Mouse (Mus musculus) spleen, adult 2 months (tissue): Measurements from ENCODE around the gene Ltbp2. TPM values are rescaled to one million over a fixed set of nuclear protein-coding genes. Genes with fewer than 3 reads are reported as not detected.

Experiments used
- DNase-seq, 2 experiments: peaks; one replicate each; pipeline versions ENCODE4 v3.0.0 to v3.0.0-alpha.2; 2012 to 2021; ENCODE audit warnings: low spot score in 2 of 2, low read depth in 1 of 2
- H3K27ac ChIP-seq: fragments of 200-500 bp; 2 replicates; pipeline ENCODE4 v1.5.1; 2012; ENCODE audit warnings: low read length, inconsistent platforms; ENCODE audit not compliant: insufficient read depth
- H3K27me3 ChIP-seq: fragments of 200-500 bp; 2 replicates; pipeline ENCODE4 v1.6.1; 2012; ENCODE audit warnings: mild to moderate bottlenecking, moderate library complexity, low read length, inconsistent platforms; ENCODE audit not compliant: control insufficient read depth, insufficient read depth
- H3K36me3 ChIP-seq: fragments of 200-500 bp; 2 replicates; pipeline ENCODE4 v1.6.1; 2012; ENCODE audit warnings: mild to moderate bottlenecking, low read length, inconsistent platforms; ENCODE audit not compliant: control insufficient read depth, insufficient read depth
- H3K4me1 ChIP-seq: fragments of 200-500 bp; 2 replicates; pipeline ENCODE4 v1.6.1; 2011; ENCODE audit warnings: inconsistent platforms; ENCODE audit not compliant: control insufficient read depth, insufficient read depth, insufficient read length
- H3K4me3 ChIP-seq: fragments of 200-500 bp; 2 replicates; pipeline ENCODE4 v1.5.1; 2011; ENCODE audit warnings: mild to moderate bottlenecking, inconsistent platforms; ENCODE audit not compliant: insufficient read depth, insufficient read length; ENCODE audit errors: extremely low read depth
- CTCF ChIP-seq: fragments of 200-500 bp; IDR thresholded peaks from 2 replicates; pipeline ENCODE4 v1.5.1; 2011; ENCODE audit warnings: mild to moderate bottlenecking, inconsistent platforms; ENCODE audit not compliant: insufficient read depth, insufficient read length, insufficient replicate concordance; ENCODE audit errors: extremely low read depth
- POLR2A ChIP-seq: fragments of 200-500 bp; IDR thresholded peaks from 2 replicates; pipeline ENCODE4 v1.6.1; 2011; ENCODE audit warnings: low read depth, low read length, inconsistent platforms
- WGBS: fragments of 180-500 bp; shearing (Covaris S2); methylation state at CpG from one replicate; pipeline ENCODE4 v1.1.7; 2018; 5-methylcytosine and 5-hydroxymethylcytosine counted together
- polyA plus RNA-seq: library from polyadenylated mRNA; depleted of rRNA; stranded (reverse); fragments of >200 nt; gene quantifications from 2 replicates; pipeline ENCODE4 v1.2.3, GENCODE M21; 2012; rRNA removed

Gene Ltbp2
- polyA plus RNA-seq, 1 experiment, result 20.1 TPM

GRCm38 (mm10) chr12:84750661-84751060 lies 125.7 kb downstream of the Ltbp2 start:
- H3K27me3 ChIP-seq, result no peaks in the 10 kb centered on the region
- no peaks in the 10 kb centered on the region for H3K36me3 ChIP-seq
- no peak overlapping the region for H3K27ac ChIP-seq
- H3K4me3 ChIP-seq, result no peak overlapping the region
- no peak for DNase-seq
- TF ChIP-seq POLR2A (no peak), CTCF (no peak)
- H3K4me1 ChIP-seq, result peaks cover 5% of the 10 kb centered on the region; the same call in 1 of the 2 replicates
- WGBS, result 20% methylated on average over 14 of the region's 14 CpGs

- DNase-seq, result no peak
Measured at GRCm38 (mm10) chr12:84748134-84748533, 128.2 kb downstream of the Ltbp2 start.

GRCm38 (mm10) chr12:84745700-84746099 lies 130.6 kb downstream of the Ltbp2 start:
- WGBS, result 90% methylated on average over 4 of the region's 4 CpGs
- H3K36me3 ChIP-seq, result no peaks in the 10 kb centered on the region
- no peaks in the 10 kb centered on the region for H3K27me3 ChIP-seq
- H3K4me1 ChIP-seq, result peaks cover 2% of the 10 kb centered on the region; the same call in 1 of the 2 replicates
- H3K4me3 ChIP-seq, result no peak overlapping the region
- TF ChIP-seq POLR2A (no peak), CTCF (no peak)
- DNase-seq, result no peak
- no peak overlapping the region for H3K27ac ChIP-seq

More at GRCm38 (mm10) chr12:84748134-84748533, 128.2 kb downstream of the Ltbp2 start:
- H3K4me3 ChIP-seq, result no peak overlapping the region
- WGBS, result 44% methylated on average over 3 of the region's 3 CpGs
- H3K4me1 ChIP-seq, result peaks cover 5% of the 10 kb centered on the region; the same call in 1 of the 2 replicates
- no peak overlapping the region for H3K27ac ChIP-seq
- TF ChIP-seq CTCF (no peak), POLR2A (no peak)
- H3K27me3 ChIP-seq, result no peaks in the 10 kb centered on the region
- H3K36me3 ChIP-seq, result no peaks in the 10 kb centered on the region

- 76% methylated on average over 10 of the region's 10 CpGs for WGBS
- Histone ChIP-seq H3K27ac (no peak overlapping the region), H3K27me3 (no peaks in the 10 kb centered on the region), H3K4me1 (no peaks in the 10 kb centered on the region; the same call in 1 of the 2 replicates), H3K36me3 (no peaks in the 10 kb centered on the region), H3K4me3 (no peak overlapping the region)
- DNase-seq, result no peak
- no peak for TF ChIP-seq POLR2A
- TF ChIP-seq CTCF, result no peak
Measured at GRCm38 (mm10) chr12:84743496-84743895, 132.8 kb downstream of the Ltbp2 start.

GRCm38 (mm10) chr12:84733366-84733765 lies 143.0 kb downstream of the Ltbp2 start:
- 61% methylated on average over 13 of the region's 13 CpGs for WGBS
- H3K27me3 ChIP-seq, result no peaks in the 10 kb centered on the region
- TF ChIP-seq POLR2A (no peak), CTCF (no peak)
- 0 out of 2 replicates have a peak, but pooled peaks cover 3% of the 10 kb centered on the region for H3K4me1 ChIP-seq
- H3K27ac ChIP-seq, result no peak overlapping the region
- H3K4me3 ChIP-seq, result no peak overlapping the region
- no peaks in the 10 kb centered on the region for H3K36me3 ChIP-seq
- DNase-seq, result no peak

Other genes with a start within 250 kb of the Ltbp2 start
- gene Vrtn, start 235.5 kb downstream of the Ltbp2 start, polyA plus RNA-seq, result not detected in 2 replicates
- 0.32 and 0.48 TPM in 2 replicates for gene Syndig1l, start 177.7 kb downstream of the Ltbp2 start, polyA plus RNA-seq
- 140 and 155 TPM in 2 replicates for gene Npc2, start 103.4 kb downstream of the Ltbp2 start, polyA plus RNA-seq
- gene Isca2, start 103.3 kb downstream of the Ltbp2 start, polyA plus RNA-seq, result 26.7 and 28.8 TPM in 2 replicates
- 20.9 and 22.7 TPM in 2 replicates for gene Fcf1, start 94.4 kb upstream of the Ltbp2 start, polyA plus RNA-seq
- 24.6 and 28.4 TPM in 2 replicates for gene Arel1, start 94.4 kb upstream of the Ltbp2 start, polyA plus RNA-seq
- 14.2 and 15.5 TPM in 2 replicates for gene Ylpm1, start 119.8 kb upstream of the Ltbp2 start, polyA plus RNA-seq
- 1.8 and 2.6 TPM in 2 replicates for gene Prox2, start 234.2 kb upstream of the Ltbp2 start, polyA plus RNA-seq
- gene Dlst, start 234.3 kb upstream of the Ltbp2 start, polyA plus RNA-seq, result 49.5 and 54.6 TPM in 2 replicates